Mouse (Mus musculus): ENCODE data around the gene Orai2.

- TF ChIP-seq CTCF (IDR thresholded peaks at IDR 0.05; ENCODE audit: low read depth) (peak; percentile 76), EP300 (IDR thresholded peaks at IDR 0.05; ENCODE audit: low read depth) (no peak)
Observed at GRCm38 (mm10) chr5:136186723-136187122, 16.2 kb upstream of the Orai2 start.
